Mouse (Mus musculus) c-Kit-positive CD71-negative TER-119-negative erythroid progenitor cells, embryonic 14.5 days (primary cell): ENCODE results near the gene Otud7a.

Experiments used
- DNase-seq: peaks from one replicate; pipeline ENCODE4 v3.0.0-alpha.2; 2013; ENCODE audit warnings: low read depth

Otud7a gene

GRCm38 (mm10) chr7:63717903-63718302 is 273.4 kb downstream of the Otud7a start:
- DNase-seq = no peak

- no peak for DNase-seq
These were observed 274.8 kb downstream of the Otud7a start for GRCm38 (mm10) chr7:63719183-63719944.

GRCm38 (mm10) chr7:63720682-63721081 is 276.1 kb downstream of the Otud7a start:
- no peak for DNase-seq

GRCm38 (mm10) chr7:63725040-63725729 is 280.6 kb downstream of the Otud7a start:
- no peak for DNase-seq

GRCm38 (mm10) chr7:63729605-63730004 is 285.1 kb downstream of the Otud7a start:
- no peak for DNase-seq

GRCm38 (mm10) chr7:63730012-63730411 is 285.5 kb downstream of the Otud7a start:
- DNase-seq = no peak

GRCm38 (mm10) chr7:63737725-63738124 is 293.2 kb downstream of the Otud7a start:
- no peak for DNase-seq

- DNase-seq = no peak
These were observed 293.6 kb downstream of the Otud7a start for GRCm38 (mm10) chr7:63738142-63738541.

- no peak for DNase-seq
These were observed 298.6 kb downstream of the Otud7a start for GRCm38 (mm10) chr7:63743116-63743515.

- peak; percentile 40 for DNase-seq
These were observed 307.5 kb downstream of the Otud7a start for GRCm38 (mm10) chr7:63752081-63752480.

GRCm38 (mm10) chr7:63753274-63753751 is 308.8 kb downstream of the Otud7a start:
- DNase-seq = peak; percentile 48

GRCm38 (mm10) chr7:63754573-63755475 is 310.3 kb downstream of the Otud7a start:
- no peak for DNase-seq

GRCm38 (mm10) chr7:63755476-63755948 is 311.0 kb downstream of the Otud7a start:
- peak; percentile 68 for DNase-seq

- DNase-seq = no peak
These were observed 312.7 kb downstream of the Otud7a start for GRCm38 (mm10) chr7:63757136-63757677.

GRCm38 (mm10) chr7:63757678-63758239 is 313.2 kb downstream of the Otud7a start:
- no peak for DNase-seq

GRCm38 (mm10) chr7:63758240-63758826 is 313.8 kb downstream of the Otud7a start:
- DNase-seq = no peak

GRCm38 (mm10) chr7:63759606-63760005 is 315.1 kb downstream of the Otud7a start:
- DNase-seq = no peak

- no peak for DNase-seq
These were observed 318.0 kb downstream of the Otud7a start for GRCm38 (mm10) chr7:63762529-63762928.

- no peak for DNase-seq
These were observed 324.0 kb downstream of the Otud7a start for GRCm38 (mm10) chr7:63768398-63769029.

- DNase-seq = no peak
These were observed 328.7 kb downstream of the Otud7a start for GRCm38 (mm10) chr7:63773268-63773667.

GRCm38 (mm10) chr7:63774291-63774690 is 329.7 kb downstream of the Otud7a start:
- no peak for DNase-seq
